Mouse (Mus musculus): ENCODE measurements around the gene Ccdc163. TPM values are rescaled to one million over a fixed set of nuclear protein-coding genes. Genes with fewer than 3 reads are reported as not detected.
A peak's percentile ranks its signal among the peaks of the same experiment; 100 is the strongest.

Ccdc163 gene
- polyA plus RNA-seq, 1 experiment from 2014 or later, result 13.1 TPM

DNA sequence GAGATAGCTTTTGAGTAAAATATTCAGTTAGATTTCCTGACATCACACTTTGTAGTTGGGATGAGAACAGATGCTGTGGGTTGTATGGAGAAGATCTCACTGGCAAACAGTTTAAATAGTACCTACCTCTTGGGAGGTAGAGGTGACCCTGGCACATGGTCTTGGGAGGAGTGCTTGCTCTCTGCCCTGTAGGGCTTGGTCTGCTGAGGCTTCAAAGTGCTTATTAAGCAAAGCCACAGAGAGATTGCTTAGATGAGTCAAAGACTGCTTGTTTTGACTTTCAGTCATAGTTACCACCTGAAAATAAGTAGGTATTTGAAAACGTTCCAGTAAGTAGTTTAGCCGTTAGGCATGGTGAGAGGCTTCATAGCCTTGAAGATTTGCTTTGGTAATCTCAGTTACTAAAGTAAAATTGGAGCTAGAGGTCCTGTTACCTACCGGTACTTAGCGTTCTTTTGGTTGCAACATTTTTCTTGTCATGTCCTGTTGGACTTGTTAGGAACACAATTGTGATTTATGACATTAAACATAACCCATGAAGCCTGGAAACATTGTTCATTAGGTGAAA, 18.9 kb upstream of the Ccdc163 start:
- H3K4me1 ChIP-seq (ENCODE audit: control insufficient read depth, insufficient read depth, low read length), result peaks cover 18% of the 10 kb centered on the region
- 95% methylated on average over 4 of the region's 4 CpGs for WGBS
- DNase-seq (no peak), ATAC-seq (ENCODE audit: low FRiP score, low TSS enrichment) (no peak)
- H3K27me3 ChIP-seq (ENCODE audit: control insufficient read depth, insufficient read depth, low read length), result no peaks in the 10 kb centered on the region
- no peak overlapping the region for H3K4me3 ChIP-seq (replicated peaks; ENCODE audit: low read depth, low read length)
- no peaks in the 10 kb centered on the region for H3K9me3 ChIP-seq (ENCODE audit: control insufficient read depth, low read length)
- peaks cover 20% of the 10 kb centered on the region for H3K36me3 ChIP-seq (ENCODE audit: control insufficient read depth, insufficient read depth, low read length)
- no peak overlapping the region for H3K4me2 ChIP-seq (ENCODE audit: low read length)
- no peak overlapping the region for H3K27ac ChIP-seq (replicated peaks; ENCODE audit: low read depth, low read length)
- H3K9ac ChIP-seq (replicated peaks; ENCODE audit: low read length), result no peak overlapping the region

DNA sequence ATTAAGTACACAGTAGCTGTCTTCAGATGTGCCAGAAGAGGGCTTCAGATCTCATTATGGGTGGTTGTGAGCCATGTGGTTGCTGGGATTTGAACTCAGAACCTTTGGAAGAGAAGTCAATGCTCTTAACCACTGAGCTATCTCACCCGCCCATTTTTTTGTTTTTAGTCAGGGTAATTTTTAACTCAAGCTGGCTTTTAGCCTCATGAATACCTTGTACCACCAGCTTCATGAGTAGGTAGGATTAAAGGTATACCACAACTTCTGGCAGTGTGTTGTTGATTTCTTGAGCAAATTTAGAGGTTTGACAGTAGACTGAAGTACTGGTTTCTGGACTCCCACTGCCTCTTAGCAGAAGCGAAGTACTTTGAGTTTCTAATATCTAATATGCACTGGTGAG, 16.2 kb upstream of the Ccdc163 start:
- Histone ChIP-seq H3K9me3 (ENCODE audit: control insufficient read depth, low read length) (no peaks in the 10 kb centered on the region), H3K4me3 (replicated peaks; ENCODE audit: low read depth, low read length) (no peak overlapping the region), H3K27ac (replicated peaks; ENCODE audit: low read depth, low read length) (no peak overlapping the region), H3K9ac (replicated peaks; ENCODE audit: low read length) (no peak overlapping the region), H3K4me1 (ENCODE audit: control insufficient read depth, insufficient read depth, low read length) (peaks cover 2% of the 10 kb centered on the region; the same call in 1 of the 2 replicates), H3K36me3 (ENCODE audit: control insufficient read depth, insufficient read depth, low read length) (peaks cover 37% of the 10 kb centered on the region), H3K4me2 (ENCODE audit: low read length) (no peak overlapping the region), H3K27me3 (ENCODE audit: control insufficient read depth, insufficient read depth, low read length) (no peaks in the 10 kb centered on the region)
- ATAC-seq (ENCODE audit: low FRiP score, low TSS enrichment) (no peak), DNase-seq (no peak)
- 88% methylated on average over 2 of the region's 2 CpGs for WGBS

DNA sequence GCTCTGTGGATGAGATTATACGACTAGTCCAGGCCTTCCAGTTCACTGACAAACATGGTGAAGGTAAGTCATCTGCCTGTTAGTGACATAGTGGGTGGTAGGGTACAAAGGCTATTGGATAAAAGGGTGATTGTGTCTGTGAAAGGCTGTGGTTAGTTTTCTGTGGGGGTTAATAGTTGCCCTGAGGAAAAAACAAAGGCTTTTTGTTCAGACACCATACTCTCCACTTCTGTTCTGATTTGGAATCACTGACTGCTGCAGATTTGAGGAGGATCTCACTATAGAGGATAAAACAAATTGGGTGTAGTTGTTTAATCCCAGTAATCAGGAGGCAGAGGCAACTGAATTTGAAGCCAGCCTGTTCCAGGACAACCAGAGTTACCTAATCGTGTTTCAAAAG, 14.5 kb upstream of the Ccdc163 start:
- Histone ChIP-seq H3K4me1 (ENCODE audit: control insufficient read depth, insufficient read depth, low read length) (no peaks in the 10 kb centered on the region), H3K36me3 (ENCODE audit: control insufficient read depth, insufficient read depth, low read length) (peaks cover 43% of the 10 kb centered on the region), H3K9me3 (ENCODE audit: control insufficient read depth, low read length) (no peaks in the 10 kb centered on the region), H3K27me3 (ENCODE audit: control insufficient read depth, insufficient read depth, low read length) (no peaks in the 10 kb centered on the region), H3K4me3 (replicated peaks; ENCODE audit: low read depth, low read length) (no peak overlapping the region), H3K4me2 (ENCODE audit: low read length) (no peak overlapping the region), H3K27ac (replicated peaks; ENCODE audit: low read depth, low read length) (no peak overlapping the region), H3K9ac (replicated peaks; ENCODE audit: low read length) (no peak overlapping the region)
- DNase-seq (no peak), ATAC-seq (ENCODE audit: low FRiP score, low TSS enrichment) (no peak)
- WGBS, result 92% methylated on average over 2 of the region's 2 CpGs

DNA sequence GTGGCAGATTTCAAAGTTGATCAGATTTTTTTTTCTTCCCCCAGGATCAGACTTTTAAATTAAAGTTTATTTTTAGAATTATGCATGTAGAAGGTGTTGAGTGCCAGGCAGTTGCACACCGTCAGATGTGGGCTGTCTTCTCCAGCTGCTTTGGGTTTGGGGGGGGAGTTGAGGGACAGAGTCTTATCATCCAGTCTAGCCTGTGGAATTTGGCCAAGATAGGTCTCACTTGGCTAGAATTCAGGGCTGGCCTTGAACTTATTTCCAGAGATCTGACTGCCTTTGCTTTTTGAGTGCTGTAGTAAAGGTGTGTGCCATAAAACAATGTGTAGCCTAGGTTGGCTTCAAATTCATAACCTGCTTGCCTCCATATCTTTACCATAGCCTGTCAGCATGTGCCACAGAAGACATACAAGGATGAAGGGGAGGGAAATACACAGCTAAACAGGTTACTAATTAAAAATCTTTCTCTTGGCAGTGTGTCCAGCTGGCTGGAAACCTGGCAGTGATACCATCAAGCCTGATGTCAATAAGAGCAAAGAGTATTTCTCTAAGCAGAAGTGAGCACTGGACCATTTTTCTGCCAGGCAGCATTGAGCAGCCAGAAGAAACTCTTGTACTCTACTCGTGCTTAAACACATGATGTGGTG, 9.5 kb upstream of the Ccdc163 start:
- H3K4me3 ChIP-seq (replicated peaks; ENCODE audit: low read depth, low read length), result no peak overlapping the region
- H3K27ac ChIP-seq (replicated peaks; ENCODE audit: low read depth, low read length), result no peak overlapping the region
- WGBS, result 86% methylated on average over 2 of the region's 2 CpGs
- H3K36me3 ChIP-seq (ENCODE audit: control insufficient read depth, insufficient read depth, low read length), result peaks cover 42% of the 10 kb centered on the region
- no peaks in the 10 kb centered on the region for H3K9me3 ChIP-seq (ENCODE audit: control insufficient read depth, low read length)
- H3K4me2 ChIP-seq (ENCODE audit: low read length), result no peak overlapping the region
- H3K4me1 ChIP-seq (ENCODE audit: control insufficient read depth, insufficient read depth, low read length), result no peaks in the 10 kb centered on the region
- ATAC-seq (ENCODE audit: low FRiP score, low TSS enrichment) (no peak), DNase-seq (no peak)
- no peaks in the 10 kb centered on the region for H3K27me3 ChIP-seq (ENCODE audit: control insufficient read depth, insufficient read depth, low read length)
- no peak overlapping the region for H3K9ac ChIP-seq (replicated peaks; ENCODE audit: low read length)

DNA sequence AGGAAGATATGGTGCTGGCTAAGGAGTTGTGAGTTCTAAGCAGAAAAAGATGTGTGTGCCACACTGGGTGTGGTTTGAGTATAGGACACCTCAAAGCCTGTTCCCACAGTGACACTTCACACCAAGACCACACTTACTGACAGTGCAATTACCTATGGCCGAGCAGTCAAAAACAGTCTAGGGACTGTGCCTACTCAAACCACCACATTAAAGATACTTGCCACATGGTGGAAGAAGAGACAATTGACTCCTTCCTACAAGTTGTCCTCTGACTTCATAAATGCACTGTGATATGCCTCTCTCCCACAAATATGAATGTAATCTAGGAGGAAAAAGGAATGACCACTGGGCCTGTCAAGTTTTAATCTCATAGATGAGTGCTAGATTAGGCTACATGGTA, 7.3 kb upstream of the Ccdc163 start:
- no peaks in the 10 kb centered on the region for H3K27me3 ChIP-seq (ENCODE audit: control insufficient read depth, insufficient read depth, low read length)
- no peak overlapping the region for H3K4me3 ChIP-seq (replicated peaks; ENCODE audit: low read depth, low read length)
- peaks cover 28% of the 10 kb centered on the region for H3K36me3 ChIP-seq (ENCODE audit: control insufficient read depth, insufficient read depth, low read length)
- no peak overlapping the region for H3K9ac ChIP-seq (replicated peaks; ENCODE audit: low read length)
- no peaks in the 10 kb centered on the region for H3K4me1 ChIP-seq (ENCODE audit: control insufficient read depth, insufficient read depth, low read length)
- no peak for DNase-seq
- no peaks in the 10 kb centered on the region for H3K9me3 ChIP-seq (ENCODE audit: control insufficient read depth, low read length)
- no peak for ATAC-seq (ENCODE audit: low FRiP score, low TSS enrichment)
- WGBS, result 87% methylated on average over 1 of the region's 1 CpGs
- H3K27ac ChIP-seq (replicated peaks; ENCODE audit: low read depth, low read length), result no peak overlapping the region
- H3K4me2 ChIP-seq (ENCODE audit: low read length), result no peak overlapping the region

DNA sequence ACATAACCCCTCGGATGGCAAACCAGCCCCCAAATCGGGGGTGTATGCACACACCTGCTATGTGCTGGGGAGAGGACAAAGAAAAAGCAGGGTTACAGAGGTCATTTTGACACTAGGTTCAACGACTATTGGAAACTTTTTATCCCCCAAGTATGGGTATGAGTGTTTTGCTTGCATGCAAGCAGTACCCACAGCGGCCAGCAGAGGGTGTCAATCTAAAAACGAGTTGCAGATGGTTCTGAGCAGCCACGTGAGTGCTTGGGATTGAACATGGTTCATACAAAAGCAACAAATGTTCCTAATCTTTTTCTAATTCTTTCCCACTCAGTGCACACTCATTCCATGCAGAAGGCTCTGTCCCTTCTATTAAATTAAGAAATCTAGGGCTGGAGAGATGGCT, 4.5 kb upstream of the Ccdc163 start:
- no peak for ATAC-seq (ENCODE audit: low FRiP score, low TSS enrichment)

DNA sequence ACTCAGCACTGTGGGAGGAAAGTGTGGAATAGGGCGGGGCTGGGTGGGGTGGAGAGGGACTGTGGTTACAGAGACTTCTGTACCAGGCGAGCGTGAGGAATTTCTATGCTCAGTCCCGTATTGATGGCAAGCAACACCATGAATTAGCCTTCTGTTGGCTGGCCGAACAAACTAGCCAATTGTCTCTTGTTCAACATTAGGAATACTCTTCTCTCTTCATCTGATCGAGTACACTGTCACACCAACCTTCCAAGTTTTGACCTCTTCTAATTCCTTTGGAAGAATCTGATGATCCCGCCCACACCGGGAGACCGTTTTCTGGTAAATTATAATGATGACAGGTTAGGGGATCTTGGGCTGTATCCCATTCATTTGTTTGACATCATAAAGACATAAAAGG, 643 bp upstream of the Ccdc163 start:
- Histone ChIP-seq H3K9ac (replicated peaks; ENCODE audit: low read length) (peak overlapping the region; percentile 64), H3K27ac (replicated peaks; ENCODE audit: low read depth, low read length) (peak overlapping the region; percentile 55; the same call in 1 of the 2 replicates), H3K4me2 (ENCODE audit: low read length) (peak overlapping the region; percentile 57), H3K4me3 (replicated peaks; ENCODE audit: low read depth, low read length) (peak overlapping the region; percentile 69), H3K4me1 (ENCODE audit: control insufficient read depth, insufficient read depth, low read length) (peaks cover 9% of the 10 kb centered on the region), H3K27me3 (ENCODE audit: control insufficient read depth, insufficient read depth, low read length) (no peaks in the 10 kb centered on the region), H3K36me3 (ENCODE audit: control insufficient read depth, insufficient read depth, low read length) (0 out of 2 replicates have a peak, but pooled peaks cover 6% of the 10 kb centered on the region), H3K9me3 (ENCODE audit: control insufficient read depth, low read length) (no peaks in the 10 kb centered on the region)
- DNase-seq (no peak), ATAC-seq (ENCODE audit: low FRiP score, low TSS enrichment) (no peak)
- 22% methylated on average over 9 of the region's 9 CpGs for WGBS

More for the DNA sequence above, 4.5 kb upstream of the Ccdc163 start:
- DNase-seq, result peak; percentile 75
- Histone ChIP-seq H3K4me3 (replicated peaks; ENCODE audit: low read depth, low read length) (no peak overlapping the region), H3K4me1 (ENCODE audit: control insufficient read depth, insufficient read depth, low read length) (peaks cover 6% of the 10 kb centered on the region), H3K27ac (replicated peaks; ENCODE audit: low read depth, low read length) (no peak overlapping the region), H3K36me3 (ENCODE audit: control insufficient read depth, insufficient read depth, low read length) (peaks cover 19% of the 10 kb centered on the region), H3K9ac (replicated peaks; ENCODE audit: low read length) (no peak overlapping the region), H3K9me3 (ENCODE audit: control insufficient read depth, low read length) (no peaks in the 10 kb centered on the region), H3K4me2 (ENCODE audit: low read length) (no peak overlapping the region), H3K27me3 (ENCODE audit: control insufficient read depth, insufficient read depth, low read length) (no peaks in the 10 kb centered on the region)
- 40% methylated on average over 6 of the region's 6 CpGs for WGBS

DNA sequence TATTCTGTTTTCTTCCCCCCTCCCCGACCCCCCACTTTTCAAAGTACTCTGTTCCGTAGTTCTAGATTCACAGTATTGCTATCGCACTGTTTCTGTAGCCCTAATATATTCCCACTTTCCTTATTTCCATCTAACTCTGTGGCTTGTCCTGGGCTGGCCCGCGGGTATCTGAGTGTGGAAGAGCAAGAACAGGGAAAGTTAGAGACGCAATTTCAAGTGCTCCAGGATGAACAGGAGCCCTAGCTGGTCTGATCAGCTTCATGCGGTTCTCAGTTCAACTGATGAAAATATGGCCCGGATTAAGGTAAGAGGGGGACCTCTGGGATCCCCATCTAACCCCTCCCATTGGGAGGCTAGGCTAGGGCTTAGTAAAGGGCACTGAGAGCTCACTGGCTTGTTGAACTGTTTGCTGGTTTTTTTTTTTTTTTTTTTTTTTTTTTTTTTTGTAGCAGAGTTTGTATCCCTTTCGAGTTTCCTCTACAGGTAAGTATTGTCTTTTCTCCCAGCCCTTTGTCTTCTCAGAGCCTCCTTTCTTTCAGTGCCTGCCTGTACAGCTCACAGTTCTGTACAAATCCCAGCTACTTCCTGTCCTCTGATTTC, 582 bp downstream of the Ccdc163 start:
- ATAC-seq (ENCODE audit: low FRiP score, low TSS enrichment) (no peak), DNase-seq (peak; percentile 15)
- H3K36me3 ChIP-seq (ENCODE audit: control insufficient read depth, insufficient read depth, low read length), result no peaks in the 10 kb centered on the region
- peak overlapping the region; percentile 68 for H3K4me2 ChIP-seq (ENCODE audit: low read length)
- peak overlapping the region; percentile 69 for H3K4me3 ChIP-seq (replicated peaks; ENCODE audit: low read depth, low read length)
- H3K9ac ChIP-seq (replicated peaks; ENCODE audit: low read length), result peak overlapping the region; percentile 52
- no peak overlapping the region for H3K27ac ChIP-seq (replicated peaks; ENCODE audit: low read depth, low read length)
- H3K27me3 ChIP-seq (ENCODE audit: control insufficient read depth, insufficient read depth, low read length), result no peaks in the 10 kb centered on the region
- H3K4me1 ChIP-seq (ENCODE audit: control insufficient read depth, insufficient read depth, low read length), result peaks cover 9% of the 10 kb centered on the region
- 7% methylated on average over 9 of the region's 9 CpGs for WGBS
- no peaks in the 10 kb centered on the region for H3K9me3 ChIP-seq (ENCODE audit: control insufficient read depth, low read length)

DNA sequence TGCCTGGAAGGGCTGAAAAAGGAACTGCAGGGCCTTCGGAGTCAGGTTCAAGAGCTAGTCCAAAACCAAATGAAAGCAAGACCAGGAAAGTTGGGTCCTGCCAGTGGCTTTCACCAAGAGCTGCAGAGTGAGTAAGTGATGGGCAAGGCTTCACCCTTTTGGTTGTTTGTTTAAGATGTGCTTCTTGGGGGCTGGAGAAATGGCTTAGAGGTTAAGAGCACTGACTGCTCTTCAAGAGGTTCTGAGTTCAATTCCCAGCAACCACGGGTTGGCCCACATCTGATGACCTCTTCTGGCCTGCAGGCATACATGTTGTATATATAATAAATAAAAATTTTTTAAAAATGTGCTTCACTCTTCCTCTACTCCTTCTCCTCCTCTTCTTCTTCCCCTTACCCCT, 1.8 kb downstream of the Ccdc163 start:
- WGBS, result 98% methylated on average over 2 of the region's 2 CpGs

More for the DNA sequence above, 1.8 kb downstream of the Ccdc163 start:
- Histone ChIP-seq H3K4me1 (ENCODE audit: control insufficient read depth, insufficient read depth, low read length) (peaks cover 9% of the 10 kb centered on the region), H3K27me3 (ENCODE audit: control insufficient read depth, insufficient read depth, low read length) (no peaks in the 10 kb centered on the region), H3K4me3 (replicated peaks; ENCODE audit: low read depth, low read length) (no peak overlapping the region), H3K9me3 (ENCODE audit: control insufficient read depth, low read length) (no peaks in the 10 kb centered on the region), H3K9ac (replicated peaks; ENCODE audit: low read length) (no peak overlapping the region), H3K36me3 (ENCODE audit: control insufficient read depth, insufficient read depth, low read length) (no peaks in the 10 kb centered on the region), H3K4me2 (ENCODE audit: low read length) (no peak overlapping the region), H3K27ac (replicated peaks; ENCODE audit: low read depth, low read length) (no peak overlapping the region)
- DNase-seq, result no peak
- no peak for ATAC-seq (ENCODE audit: low FRiP score, low TSS enrichment)

All from midbrain, embryonic 14.5 days (tissue).